Mouse (Mus musculus): Measurements from ENCODE around the gene Lingo2.

- TF ChIP-seq GATA1 (IDR thresholded peaks at IDR 0.05; ENCODE audit: low read length) (no peak), TAL1 (IDR thresholded peaks at IDR 0.05; ENCODE audit: low read length) (no peak)
These were observed 1105.0 kb downstream of the Lingo2 start for GRCm38 (mm10) chr4:35846518-35846917.
